Mouse (Mus musculus) lung, postnatal 0 days (tissue): Measurements from ENCODE around the gene Bcar1. TPM values are rescaled to one million over a fixed set of nuclear protein-coding genes. Genes with fewer than 3 reads are reported as not detected.

ENCODE experiments used
- ATAC-seq: fragments of 200-750 bp; cut with Nextera tagmentation; 2 replicates; pipeline ENCODE4 v1.8.0; 2017; ENCODE audit warnings: moderate library complexity
- DNase-seq: peaks from one replicate; pipeline ENCODE4 v3.0.0-alpha.2; 2016; ENCODE audit warnings: low spot score
- H3K27ac ChIP-seq: fragments of 300-500 bp; sonication (generic); 2 replicates; pipeline ENCODE4 v1.5.1; 2014; ENCODE audit warnings: antibody characterized with exemption, mild to moderate bottlenecking, low read length, mixed read lengths
- H3K27me3 ChIP-seq: fragments of 300-500 bp; sonication (generic); replicated peaks from 2 replicates; pipeline ENCODE4 v1.6.1; 2014; ENCODE audit warnings: low read length, mixed read lengths; ENCODE audit not compliant: insufficient read depth
- H3K36me3 ChIP-seq: fragments of 300-500 bp; sonication (generic); 2 replicates; pipeline ENCODE4 v1.6.1; 2014; ENCODE audit warnings: low read length, mixed read lengths; ENCODE audit not compliant: insufficient read depth
- H3K4me1 ChIP-seq: fragments of 300-500 bp; sonication (generic); 2 replicates; pipeline ENCODE4 v1.6.1; 2014; ENCODE audit warnings: antibody characterized with exemption, low read depth, low read length, mixed read lengths; ENCODE audit not compliant: insufficient read depth
- H3K4me2 ChIP-seq: fragments of 300-500 bp; sonication (generic); replicated peaks from 2 replicates; pipeline ENCODE4 v1.6.1; 2014; ENCODE audit warnings: low read depth, mild to moderate bottlenecking, low read length, moderate library complexity, mixed read lengths
- H3K4me3 ChIP-seq: fragments of 300-500 bp; sonication (generic); 2 replicates; pipeline ENCODE4 v1.5.1; 2014; ENCODE audit warnings: low read depth, low read length
- H3K9ac ChIP-seq: fragments of 300-500 bp; sonication (generic); replicated peaks from 2 replicates; pipeline ENCODE4 v1.6.1; 2014; ENCODE audit warnings: low read depth, mild to moderate bottlenecking
- H3K9me3 ChIP-seq: fragments of 300-500 bp; sonication (generic); 2 replicates; pipeline ENCODE4 v1.6.1; 2016; ENCODE audit warnings: low read length, mixed read lengths
- CTCF ChIP-seq: IDR thresholded peaks from 2 replicates; pipeline ENCODE4 v1.5.1; 2016; ENCODE audit warnings: antibody characterized with exemption, mild to moderate bottlenecking
- EP300 ChIP-seq: IDR thresholded peaks from 2 replicates; pipeline ENCODE4 v1.6.1; 2016; ENCODE audit warnings: antibody characterized with exemption, mild to moderate bottlenecking, control low read depth
- WGBS: fragments of 180-500 bp; shearing (Covaris S2); extraction: QIAGEN DNeasy Blood & Tissue Kit; methylation state at CpG from one replicate; pipeline ENCODE4 v1.1.7; 2014; 5-methylcytosine and 5-hydroxymethylcytosine counted together
- polyA plus RNA-seq: library from polyadenylated mRNA; unstranded; fragments of >200 nt; fragmentation: Nextera tagmentation; extraction: Ambion mirVana; gene quantifications from 2 replicates; pipeline ENCODE4 v1.2.1, GENCODE M21; 2015

Bcar1 gene
- polyA plus RNA-seq, 1 experiment from 2014 or later = 29.3 TPM

- Histone ChIP-seq H3K4me1 (0 out of 2 replicates have a peak, but pooled peaks cover 4% of the 10 kb centered on the region), H3K27ac (peak overlapping the region; percentile 70), H3K36me3 (peaks cover 22% of the 10 kb centered on the region; the same call in 1 of the 2 replicates), H3K9me3 (no peaks in the 10 kb centered on the region), H3K4me2 (0 out of 2 replicates have a peak overlapping the region, but pooled peaks have one; percentile 3), H3K9ac (no peak overlapping the region), H3K27me3 (no peaks in the 10 kb centered on the region), H3K4me3 (no peak overlapping the region)
- DNase-seq (peak; percentile 80), ATAC-seq (peak; percentile 58)
- 46% methylated on average over 10 of the region's 10 CpGs for WGBS
- TF ChIP-seq CTCF (no peak), EP300 (no peak)
Measured at GRCm38 (mm10) chr8:111716603-111717487, 26.8 kb downstream of the Bcar1 start.

- H3K27ac ChIP-seq = no peak overlapping the region
- H3K4me3 ChIP-seq = no peak overlapping the region
- no peak overlapping the region for H3K4me2 ChIP-seq
- TF ChIP-seq CTCF (peak; percentile 32; the same call in 1 of the 2 replicates), EP300 (no peak)
- 84% methylated on average over 13 of the region's 13 CpGs for WGBS
- H3K9me3 ChIP-seq = no peaks in the 10 kb centered on the region
- peaks cover 22% of the 10 kb centered on the region for H3K36me3 ChIP-seq
- no peak for DNase-seq
- H3K4me1 ChIP-seq = 0 out of 2 replicates have a peak, but pooled peaks cover 4% of the 10 kb centered on the region
- H3K27me3 ChIP-seq = no peaks in the 10 kb centered on the region
- no peak for ATAC-seq
- no peak overlapping the region for H3K9ac ChIP-seq
Measured at GRCm38 (mm10) chr8:111715514-111715913, 28.1 kb downstream of the Bcar1 start.

GRCm38 (mm10) chr8:111714295-111714694 is 29.3 kb downstream of the Bcar1 start:
- DNase-seq (no peak), ATAC-seq (no peak)
- no peaks in the 10 kb centered on the region for H3K27me3 ChIP-seq
- no peak overlapping the region for H3K27ac ChIP-seq
- H3K4me3 ChIP-seq = no peak overlapping the region
- no peak overlapping the region for H3K4me2 ChIP-seq
- 0 out of 2 replicates have a peak, but pooled peaks cover 4% of the 10 kb centered on the region for H3K4me1 ChIP-seq
- no peak overlapping the region for H3K9ac ChIP-seq
- no peak for TF ChIP-seq EP300
- no peak for TF ChIP-seq CTCF
- no peaks in the 10 kb centered on the region for H3K9me3 ChIP-seq
- 92% methylated on average over 12 of the region's 12 CpGs for WGBS
- H3K36me3 ChIP-seq = peaks cover 25% of the 10 kb centered on the region

GRCm38 (mm10) chr8:111713817-111714216 is 29.8 kb downstream of the Bcar1 start:
- Histone ChIP-seq H3K36me3 (peaks cover 22% of the 10 kb centered on the region), H3K4me3 (no peak overlapping the region), H3K27ac (no peak overlapping the region), H3K9ac (no peak overlapping the region), H3K4me2 (no peak overlapping the region), H3K4me1 (0 out of 2 replicates have a peak, but pooled peaks cover 4% of the 10 kb centered on the region), H3K27me3 (no peaks in the 10 kb centered on the region), H3K9me3 (no peaks in the 10 kb centered on the region)
- DNase-seq = no peak
- ATAC-seq = no peak
- 92% methylated on average over 25 of the region's 25 CpGs for WGBS
- TF ChIP-seq EP300 (no peak), CTCF (no peak)

GRCm38 (mm10) chr8:111713291-111713690 is 30.3 kb downstream of the Bcar1 start:
- no peak overlapping the region for H3K4me2 ChIP-seq
- DNase-seq (no peak), ATAC-seq (no peak)
- 85% methylated on average over 11 of the region's 11 CpGs for WGBS
- H3K4me3 ChIP-seq = no peak overlapping the region
- no peak for TF ChIP-seq CTCF
- no peak for TF ChIP-seq EP300
- no peaks in the 10 kb centered on the region for H3K9me3 ChIP-seq
- H3K27ac ChIP-seq = no peak overlapping the region
- no peak overlapping the region for H3K9ac ChIP-seq
- H3K36me3 ChIP-seq = peaks cover 22% of the 10 kb centered on the region
- 0 out of 2 replicates have a peak, but pooled peaks cover 4% of the 10 kb centered on the region for H3K4me1 ChIP-seq
- H3K27me3 ChIP-seq = no peaks in the 10 kb centered on the region

GRCm38 (mm10) chr8:111712588-111712987 is 31.0 kb downstream of the Bcar1 start:
- ATAC-seq (peak; percentile 37; the same call in 1 of the 2 replicates), DNase-seq (peak; percentile 76)
- no peak for TF ChIP-seq EP300
- TF ChIP-seq CTCF = peak; percentile 86
- Histone ChIP-seq H3K4me1 (0 out of 2 replicates have a peak, but pooled peaks cover 4% of the 10 kb centered on the region), H3K27me3 (no peaks in the 10 kb centered on the region), H3K4me2 (no peak overlapping the region), H3K9me3 (no peaks in the 10 kb centered on the region), H3K27ac (no peak overlapping the region), H3K36me3 (peaks cover 22% of the 10 kb centered on the region), H3K9ac (no peak overlapping the region), H3K4me3 (no peak overlapping the region)
- 67% methylated on average over 6 of the region's 6 CpGs for WGBS
